Mouse (Mus musculus): ENCODE results near the gene Hsd3b7.

- TF ChIP-seq CTCF (IDR thresholded peaks at IDR 0.05; ENCODE audit: extremely low read depth, insufficient read depth, insufficient read length, insufficient replicate concordance), result no peak
- TF ChIP-seq POLR2A (IDR thresholded peaks at IDR 0.05; ENCODE audit: low read depth, low read length), result no peak
Measured at GRCm38 (mm10) chr7:127753158-127753557, 47.2 kb upstream of the Hsd3b7 start.

Data from spleen, adult 2 months (tissue).